Mouse (Mus musculus) bone marrow, adult 2 months (tissue): ENCODE data around the gene Itgal.

Experiments used
- CTCF ChIP-seq: fragments of 200-500 bp; IDR thresholded peaks from 2 replicates; pipeline ENCODE4 v1.5.1; 2011; ENCODE audit warnings: low read length, control low read depth; ENCODE audit not compliant: control insufficient read depth, insufficient read depth
- POLR2A ChIP-seq: fragments of 200-500 bp; IDR thresholded peaks from 2 replicates; pipeline ENCODE4 v1.6.1; 2011; ENCODE audit warnings: low read depth, mild to moderate bottlenecking, control low read depth, low read length, borderline replicate concordance; ENCODE audit not compliant: control insufficient read depth

GRCm38 (mm10) chr7:127308431-127308830 is 12.4 kb downstream of the Itgal start:
- no peak for TF ChIP-seq CTCF
- TF ChIP-seq POLR2A, result no peak
